Comparison of ENCODE assay signal across 11 mouse cellular contexts in genomic region chr3:127387016-127387517, GRCm38 (mm10).
DNase-seq lines count a peak whose midpoint lies in the region; ATAC-seq lines count a peak whose summit lies in the region.
"Had no signal": no experiment of that assay in that cellular context is flagged by ENCODE, and none has a peak within 500 bp of the region (broad histone marks: within the 10 kb centered on the region; RNA-seq: fewer than 3 reads in every experiment).

No protein-coding gene starts in this region.

- no peak overlapping the region for H3K27ac ChIP-seq in neural tube, embryonic 11.5 days (ENCODE audit: low read depth, low read length)
- H3K27ac ChIP-seq in forebrain, embryonic 12.5 days: no peak overlapping the region; the same call in 1 of the 2 replicates
- H3K27ac ChIP-seq in midbrain, embryonic 11.5 days (ENCODE audit: low read depth, low read length): no peak overlapping the region
- H3K27ac ChIP-seq in intestine, embryonic 16.5 days (ENCODE audit: low read length): no peak overlapping the region
- H3K27ac ChIP-seq: liver, embryonic 13.5 days had no signal

- H3K4me3 ChIP-seq in neural tube, embryonic 11.5 days (ENCODE audit: low read depth, low read length): no peak overlapping the region
- no peak overlapping the region for H3K4me3 ChIP-seq in forebrain, embryonic 12.5 days (replicated peaks)
- no peak overlapping the region for H3K4me3 ChIP-seq in midbrain, embryonic 11.5 days (ENCODE audit: low read depth, low read length)
- H3K4me3 ChIP-seq in intestine, embryonic 16.5 days (ENCODE audit: low read length): no peak overlapping the region
- H3K4me3 ChIP-seq: liver, embryonic 13.5 days had no signal

- H3K4me1 ChIP-seq in neural tube, embryonic 11.5 days (ENCODE audit: control insufficient read depth, insufficient read depth, low read length): no peaks in the 10 kb centered on the region
- peaks cover 6% of the 10 kb centered on the region; the same call in 1 of the 2 replicates for H3K4me1 ChIP-seq in forebrain, embryonic 12.5 days
- H3K4me1 ChIP-seq in midbrain, embryonic 11.5 days (ENCODE audit: control insufficient read depth, insufficient read depth, low read length): peaks cover 3% of the 10 kb centered on the region; the same call in 1 of the 2 replicates
- no peaks in the 10 kb centered on the region for H3K4me1 ChIP-seq in intestine, embryonic 16.5 days (ENCODE audit: control insufficient read depth, insufficient read depth, low read length)
- H3K4me1 ChIP-seq: liver, embryonic 13.5 days had no signal

- 51% methylated on average over 13 of the region's 14 CpGs for WGBS in neural tube, embryonic 11.5 days
- 21% methylated on average over 13 of the region's 14 CpGs for WGBS in forebrain, embryonic 12.5 days
- WGBS in midbrain, embryonic 11.5 days: 30% methylated on average over 13 of the region's 14 CpGs
- 78% methylated on average over 14 of the region's 14 CpGs for WGBS in intestine, embryonic 16.5 days

- no peaks in the 10 kb centered on the region for H3K36me3 ChIP-seq in neural tube, embryonic 11.5 days (ENCODE audit: control insufficient read depth, insufficient read depth, low read length)
- H3K36me3 ChIP-seq in forebrain, embryonic 12.5 days (replicated peaks): no peaks in the 10 kb centered on the region
- no peaks in the 10 kb centered on the region for H3K36me3 ChIP-seq in midbrain, embryonic 11.5 days (ENCODE audit: control insufficient read depth, insufficient read depth, low read length)
- H3K36me3 ChIP-seq in intestine, embryonic 16.5 days (ENCODE audit: control insufficient read depth, insufficient read depth, low read length): no peaks in the 10 kb centered on the region
- H3K36me3 ChIP-seq: liver, embryonic 13.5 days had no signal

- peak; percentile 85 for ATAC-seq in neural tube, embryonic 11.5 days (ENCODE audit: insufficient read depth, low FRiP score, low TSS enrichment)
- ATAC-seq in forebrain, embryonic 12.5 days (ENCODE audit: low FRiP score): peak; percentile 85
- ATAC-seq in midbrain, embryonic 11.5 days (ENCODE audit: low FRiP score): peak; percentile 84
- ATAC-seq in megakaryocyte, adult 5-6 weeks (ENCODE audit: poor library complexity, severe bottlenecking): no peak
- ATAC-seq in intestine, embryonic 16.5 days: no peak

- H3K9ac ChIP-seq in neural tube, embryonic 11.5 days (ENCODE audit: low read length): no peak overlapping the region
- H3K9ac ChIP-seq in forebrain, embryonic 12.5 days: no peak overlapping the region
- no peak overlapping the region for H3K9ac ChIP-seq in midbrain, embryonic 11.5 days (ENCODE audit: low read length)
- H3K9ac ChIP-seq in intestine, embryonic 16.5 days (ENCODE audit: low read depth, low read length): no peak overlapping the region
- H3K9ac ChIP-seq: liver, embryonic 13.5 days had no signal

- no peak overlapping the region for H3K4me2 ChIP-seq in neural tube, embryonic 11.5 days (ENCODE audit: low read depth)
- 0 out of 2 replicates have a peak overlapping the region, but pooled peaks have one; percentile 3 for H3K4me2 ChIP-seq in forebrain, embryonic 12.5 days
- no peak overlapping the region for H3K4me2 ChIP-seq in midbrain, embryonic 11.5 days
- H3K4me2 ChIP-seq in intestine, embryonic 16.5 days (ENCODE audit: low read depth, low read length): no peak overlapping the region
- H3K4me2 ChIP-seq: liver, embryonic 13.5 days had no signal

- DNase-seq in neural tube, embryonic 11.5 days (ENCODE audit: low spot score): peak; percentile 36
- DNase-seq in neural tube, embryonic 10.5 days (ENCODE audit: extremely low spot score, low spot score): no peak
- DNase-seq in midbrain, embryonic 11.5 days (ENCODE audit: low spot score, missing footprints): peak; percentile 85
- DNase-seq in adrenal gland, postnatal 36 days: no peak
- no peak for DNase-seq in layer of hippocampus, adult 8-10 months (ENCODE audit: low spot score in 2 of 2)
- DNase-seq: gastrocnemius, postnatal 10 days; liver, embryonic 13.5 days; thymus, postnatal 36 days had no signal

- H3K9me3 ChIP-seq in neural tube, embryonic 11.5 days (ENCODE audit: control insufficient read depth, low read length): no peaks in the 10 kb centered on the region
- H3K9me3 ChIP-seq in forebrain, embryonic 12.5 days: no peaks in the 10 kb centered on the region
- no peaks in the 10 kb centered on the region for H3K9me3 ChIP-seq in midbrain, embryonic 11.5 days (ENCODE audit: control insufficient read depth, low read length)
- H3K9me3 ChIP-seq in intestine, embryonic 16.5 days (ENCODE audit: control insufficient read depth, low read length): no peaks in the 10 kb centered on the region
- H3K9me3 ChIP-seq: liver, embryonic 13.5 days had no signal

- H3K27me3 ChIP-seq in neural tube, embryonic 11.5 days (ENCODE audit: control insufficient read depth, insufficient read depth, low read length): no peaks in the 10 kb centered on the region
- H3K27me3 ChIP-seq in forebrain, embryonic 12.5 days: no peaks in the 10 kb centered on the region
- H3K27me3 ChIP-seq in midbrain, embryonic 11.5 days (ENCODE audit: control insufficient read depth, insufficient read depth, low read length): no peaks in the 10 kb centered on the region
- no peaks in the 10 kb centered on the region for H3K27me3 ChIP-seq in intestine, embryonic 16.5 days (replicated peaks; ENCODE audit: control insufficient read depth, insufficient read depth, low read length)
- H3K27me3 ChIP-seq: liver, embryonic 13.5 days had no signal

Comparison
In these comparisons a context has a peak if more than half of its experiments do, and no peak if none do; other contexts are left out.
1. DNase-seq: peak in neural tube, embryonic 11.5 days (single experiment) and midbrain, embryonic 11.5 days (single experiment); none in neural tube, embryonic 10.5 days (single experiment), adrenal gland, postnatal 36 days (0 of 2) and layer of hippocampus, adult 8-10 months (0 of 2).
2. ATAC-seq: peak in neural tube, embryonic 11.5 days (single experiment), forebrain, embryonic 12.5 days (single experiment) and midbrain, embryonic 11.5 days (single experiment); none in megakaryocyte, adult 5-6 weeks (single experiment) and intestine, embryonic 16.5 days (single experiment).